Mouse (Mus musculus) left cerebral cortex, postnatal 14 days (tissue): ENCODE measurements at regions not wholly inside any gene's neighbourhood (a gene's known extent, or its start where the extent isn't known, plus 50 kb on each side); places are given as distances from the start of the nearest gene placed in this dataset.

Experiments used
- DNase-seq, 2 experiments: peaks; one replicate each; pipeline ENCODE4 v3.0.0; 2021 to 2022; ENCODE audit warnings: low spot score in 2 of 2, mixed read lengths in 1 of 2
- intact Hi-C: fragments of 180-260 bp; cut with DNase I; formaldehyde crosslinking; loops from one replicate; pipeline ENCODE4 v1.15.1; 2025

DNA sequence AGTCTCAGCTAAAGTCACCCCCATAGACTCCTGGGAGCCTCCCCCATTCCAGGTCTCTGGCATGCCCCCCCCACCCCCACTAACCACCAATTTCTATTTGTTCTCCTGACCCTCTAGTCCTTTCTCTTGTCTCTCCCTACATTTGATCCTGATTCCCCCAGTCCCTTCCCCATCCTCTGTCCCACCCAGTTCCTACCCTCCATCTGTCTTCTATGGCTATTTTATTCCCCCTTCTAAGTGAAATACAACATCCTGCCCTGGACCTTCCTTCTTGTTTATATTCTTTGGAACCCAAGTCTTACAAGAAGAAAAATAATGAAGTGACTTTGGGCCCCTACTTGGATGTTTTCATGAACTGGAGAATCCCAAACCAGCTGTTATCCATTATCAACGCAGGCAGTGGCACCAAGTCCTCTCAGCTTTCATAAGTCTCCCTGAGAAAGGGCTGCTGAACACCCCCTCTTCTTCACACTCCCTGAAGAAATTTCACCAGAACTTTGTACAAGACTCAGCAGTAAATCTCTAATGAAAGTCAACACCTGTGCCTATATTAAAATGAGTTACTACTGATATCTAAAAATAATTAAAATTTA, 108.1 kb upstream of the Ercc4 start:
- intact Hi-C loops = no loop called here
- DNase-seq = no peak

DNA sequence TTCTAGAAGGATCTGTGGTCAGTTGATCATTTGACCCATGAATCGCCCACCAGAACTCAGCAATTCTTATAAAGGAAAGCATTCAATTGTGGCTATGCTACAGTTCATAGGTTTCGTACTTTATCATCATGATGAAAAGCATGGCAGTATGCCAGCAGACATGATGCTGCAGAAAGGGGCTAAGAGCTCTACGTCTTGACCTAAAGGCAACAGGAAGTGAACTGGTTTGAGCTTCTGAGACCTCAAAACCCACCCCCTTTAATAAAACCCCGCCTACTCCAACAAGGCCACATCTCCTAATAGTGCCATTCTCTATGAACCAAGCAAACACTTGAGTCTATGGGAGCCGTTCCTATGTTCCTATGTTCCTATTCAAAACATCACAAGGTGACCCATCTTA, 96.6 kb upstream of the Ercc4 start:
- intact Hi-C loops = no loop called here
- no peak for DNase-seq

DNA sequence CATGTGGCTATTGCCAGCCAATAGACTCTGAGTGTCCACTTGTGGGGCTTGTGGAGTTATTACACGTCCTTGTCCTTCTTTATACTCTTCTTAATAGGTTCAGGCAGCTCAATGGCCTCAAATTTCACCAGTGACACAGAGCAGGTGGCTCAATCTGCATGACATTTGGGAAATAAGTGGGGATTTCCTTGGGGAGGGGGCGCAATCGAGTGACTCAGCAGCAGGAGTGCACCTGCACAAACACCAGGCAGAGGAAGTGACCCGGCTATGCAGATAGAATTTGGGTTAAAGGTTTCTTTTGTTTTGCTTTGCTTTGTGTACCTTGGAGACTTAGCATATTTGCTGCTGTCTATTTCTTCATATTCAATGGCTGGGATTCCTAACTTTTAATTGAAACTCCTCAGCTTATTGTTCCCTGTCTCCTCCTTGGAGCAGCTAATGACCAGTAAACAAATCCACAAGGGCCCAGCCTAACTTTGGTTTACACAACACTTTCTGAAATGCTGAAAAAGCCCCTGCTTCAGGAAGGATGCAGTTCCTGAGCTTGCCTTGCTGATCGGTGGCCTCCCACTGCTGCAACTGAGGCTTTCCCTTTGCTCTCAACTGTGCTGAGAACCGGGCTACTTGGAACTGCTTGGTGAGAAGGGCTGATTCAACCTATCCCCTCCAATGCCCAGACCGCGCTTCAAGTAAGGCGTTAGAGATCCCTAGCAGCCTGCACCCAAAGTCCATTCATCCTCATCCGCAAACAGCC, 95.4 kb upstream of the Ercc4 start:
- intact Hi-C loops = no loop called here
- DNase-seq = no peak

DNA sequence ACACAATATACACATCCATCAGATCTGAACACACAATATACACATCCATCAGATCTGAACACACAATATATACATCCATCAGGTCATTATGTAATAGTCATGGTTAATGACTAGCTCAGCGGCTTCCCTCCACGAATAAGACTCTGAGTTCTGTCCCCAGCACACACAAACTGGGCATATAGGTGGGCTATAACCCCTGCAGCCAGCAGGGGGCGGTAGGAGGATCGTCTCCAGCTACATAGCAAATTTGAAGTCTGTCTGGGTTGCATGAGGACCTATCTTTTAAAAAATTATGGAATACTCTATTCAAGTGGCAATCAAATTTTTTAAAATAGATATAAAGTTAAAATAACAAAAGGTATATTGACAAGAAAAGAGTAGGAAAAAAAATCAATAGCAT, 86.6 kb upstream of the Ercc4 start:
- intact Hi-C loops = loop anchor here (10.0 kb wide), 1 partner anchor 1038 kb away; the partner anchor contains the start of gene Shisa9

DNA sequence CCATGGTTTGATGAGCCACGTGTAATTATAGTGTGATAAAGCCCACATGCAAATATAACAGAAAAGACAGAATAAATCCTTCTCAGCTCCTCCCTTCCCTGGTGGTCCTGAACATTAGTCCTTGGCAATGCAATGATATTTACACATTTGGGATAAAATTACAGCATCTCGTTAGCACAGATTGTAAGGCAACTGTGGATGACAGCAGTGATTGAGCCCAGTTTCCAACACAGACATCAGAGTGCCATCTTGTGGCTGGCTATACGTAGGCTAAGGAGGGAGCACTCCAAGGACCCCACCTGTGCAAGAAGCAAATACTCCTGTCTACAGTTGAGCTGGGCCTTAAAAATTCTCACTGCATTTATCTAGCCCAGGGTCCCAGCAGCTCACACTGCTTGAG, 84.1 kb upstream of the Ercc4 start:
- DNase-seq = peak; percentile 64 to 75
- intact Hi-C loops = loop anchor here (10.0 kb wide), 1 partner anchor 1041 kb away; the partner anchor contains the start of gene Shisa9

More for the DNA sequence above, 86.6 kb upstream of the Ercc4 start:
- DNase-seq = no peak

DNA sequence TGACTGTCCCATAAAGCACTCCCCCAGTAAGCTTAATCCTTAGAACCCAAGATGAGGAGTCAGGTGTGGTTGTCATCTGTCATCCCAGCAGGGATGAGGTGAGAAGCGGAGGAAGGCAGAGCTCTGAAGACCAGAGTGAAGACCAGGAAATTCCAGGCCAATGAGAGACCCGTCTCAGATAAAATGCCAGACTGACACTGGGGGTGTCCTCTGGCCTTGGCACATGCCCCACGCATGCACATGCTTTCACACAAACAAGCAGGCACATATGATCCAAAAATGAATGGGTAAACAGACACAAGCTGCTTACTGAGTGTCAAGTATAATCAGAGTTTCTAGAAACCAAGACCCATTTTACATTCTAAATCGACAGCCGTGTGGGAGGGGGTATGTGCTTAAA, 75.3 kb upstream of the Ercc4 start:
- DNase-seq = no peak
- intact Hi-C loops = no loop called here

DNA sequence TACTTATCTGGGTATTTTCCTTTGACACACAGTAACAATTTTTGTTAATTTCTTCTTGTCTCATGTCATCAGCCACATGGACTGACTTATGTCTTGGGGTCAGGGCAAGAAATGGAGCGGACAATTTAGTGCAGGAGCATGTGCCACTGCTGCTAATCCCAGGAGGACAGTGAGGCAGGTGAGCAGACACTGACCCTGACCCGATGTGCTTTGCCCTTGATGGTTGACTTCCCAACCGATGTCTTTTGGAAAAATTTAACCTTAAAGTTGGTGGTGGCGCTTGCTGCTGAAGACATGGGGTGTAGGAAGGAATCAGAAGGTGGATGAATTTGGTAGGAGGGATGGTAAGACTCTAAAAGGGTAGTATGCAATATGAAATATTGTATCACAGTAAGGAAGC, 72.9 kb upstream of the Ercc4 start:
- intact Hi-C loops = no loop called here
- DNase-seq = no peak

DNA sequence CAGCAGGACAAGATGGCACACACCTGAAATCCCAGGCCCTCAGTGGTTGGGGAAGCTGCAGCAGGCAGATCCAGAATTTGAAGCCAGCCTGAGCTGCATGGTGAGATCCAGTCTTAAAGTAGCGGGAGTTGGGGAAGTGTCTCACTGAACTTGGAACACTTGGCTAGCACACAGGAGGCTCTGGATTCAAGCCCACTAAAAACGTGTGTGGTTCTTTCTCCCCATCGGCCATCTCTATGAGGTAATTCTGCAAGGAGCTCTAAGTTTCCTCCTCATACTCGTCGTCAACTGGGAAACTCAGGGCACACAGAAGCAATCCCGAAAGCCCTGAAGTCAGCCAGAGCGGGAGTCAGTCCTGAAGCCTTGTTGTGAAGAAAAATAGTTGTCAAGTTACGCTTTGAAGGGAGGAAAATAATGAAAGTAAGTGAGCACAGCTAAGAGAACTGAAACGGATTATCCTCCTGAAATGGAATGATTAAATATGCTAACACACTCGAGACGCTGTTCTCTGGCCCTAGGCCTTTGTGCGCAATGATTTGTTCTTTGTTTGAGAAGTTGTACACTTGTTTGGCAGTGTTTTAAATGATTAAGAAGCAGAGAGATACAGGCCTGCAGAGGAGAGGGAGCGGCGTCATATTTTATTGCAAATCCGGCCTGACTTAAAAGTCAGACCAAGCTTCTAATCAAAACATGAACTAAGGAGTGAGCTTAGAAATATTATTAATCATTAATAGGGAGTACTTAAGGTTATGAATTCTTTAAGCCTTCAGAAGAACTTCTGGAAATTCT, 69.0 kb upstream of the Ercc4 start:
- no peak for DNase-seq
- intact Hi-C loops = no loop called here

DNA sequence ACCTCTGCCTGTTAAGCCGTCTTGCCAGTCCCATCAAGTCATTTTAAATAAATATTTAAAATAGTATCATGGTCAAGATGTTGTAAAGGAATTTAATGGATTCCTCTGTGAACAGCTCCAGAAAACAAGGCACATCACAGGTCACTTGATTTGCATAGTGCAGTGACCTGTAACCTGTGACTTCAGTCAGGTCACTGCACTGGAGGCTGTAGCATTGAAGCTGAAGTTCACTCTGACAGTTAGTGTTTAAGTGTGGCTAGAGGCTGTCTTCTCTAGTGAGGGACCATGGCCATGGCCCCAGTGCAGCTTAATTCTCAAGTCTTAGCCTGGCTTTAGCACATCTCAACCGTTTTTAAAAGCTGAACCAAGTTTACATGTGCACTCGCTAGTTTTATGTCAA, 68.1 kb upstream of the Ercc4 start:
- no peak for DNase-seq

DNA sequence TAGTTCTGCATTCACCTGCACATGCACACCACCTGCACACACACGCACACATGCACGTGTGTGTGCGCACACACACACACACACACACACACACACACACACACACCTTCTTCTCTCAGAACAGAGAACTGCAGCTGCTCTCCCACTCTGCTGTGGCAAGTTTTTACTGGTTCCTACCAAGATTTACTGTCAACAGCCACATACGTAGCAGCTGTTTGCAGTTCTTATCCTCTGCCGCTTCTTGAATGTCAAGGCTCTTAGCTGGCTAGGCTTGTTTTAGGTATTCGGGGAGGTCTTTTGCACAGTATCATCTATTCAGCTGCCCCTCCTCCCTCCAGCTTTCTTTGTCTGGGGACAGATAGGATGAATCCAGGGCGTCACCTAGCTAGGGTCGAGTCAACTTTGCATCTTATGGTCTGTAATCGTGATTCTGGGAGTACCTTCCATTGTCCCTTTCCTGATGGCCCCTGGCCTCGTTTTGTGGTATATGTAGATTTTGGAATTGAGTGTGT, 64.3 kb upstream of the Ercc4 start:
- DNase-seq = peak in 1 of 2 experiments; percentile 14
- intact Hi-C loops = no loop called here

More for the DNA sequence above, 68.1 kb upstream of the Ercc4 start:
- intact Hi-C loops = no loop called here

DNA sequence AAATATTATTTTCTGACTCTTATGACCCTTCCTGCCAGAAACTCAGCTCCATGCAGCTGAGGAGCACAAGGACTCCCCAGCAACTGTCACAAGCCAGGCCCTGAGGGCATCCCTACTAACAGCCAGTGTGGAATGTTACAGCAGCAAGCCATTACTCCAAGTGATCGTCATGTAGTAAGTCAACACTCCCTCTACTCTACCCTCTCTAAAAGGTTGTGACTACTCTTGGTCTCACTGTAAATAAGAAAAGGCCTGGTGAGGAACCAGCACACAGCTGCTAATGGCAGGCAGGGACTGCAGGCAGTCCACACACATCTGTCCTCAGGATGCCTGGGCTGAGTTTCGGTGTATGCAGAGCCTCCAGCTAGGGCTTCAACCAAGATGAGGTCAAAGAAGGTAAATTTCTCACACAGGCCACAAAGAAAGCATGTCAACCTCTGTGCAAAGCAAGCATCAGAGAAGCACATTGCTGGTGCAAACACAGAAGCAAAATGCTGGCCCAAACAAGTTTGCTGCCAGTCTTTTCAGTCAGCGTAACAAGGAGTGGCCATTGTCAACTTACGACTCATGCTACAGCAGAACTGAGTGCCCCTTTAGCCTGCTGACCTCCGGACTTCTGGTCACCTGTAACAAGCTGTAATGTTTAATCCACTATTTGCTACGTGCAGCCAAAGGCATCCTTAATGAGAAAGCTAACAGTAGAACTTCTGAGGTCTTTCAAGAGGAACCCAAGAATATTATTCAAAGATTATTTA, 62.9 kb upstream of the Ercc4 start:
- no peak for DNase-seq
- intact Hi-C loops = no loop called here

DNA sequence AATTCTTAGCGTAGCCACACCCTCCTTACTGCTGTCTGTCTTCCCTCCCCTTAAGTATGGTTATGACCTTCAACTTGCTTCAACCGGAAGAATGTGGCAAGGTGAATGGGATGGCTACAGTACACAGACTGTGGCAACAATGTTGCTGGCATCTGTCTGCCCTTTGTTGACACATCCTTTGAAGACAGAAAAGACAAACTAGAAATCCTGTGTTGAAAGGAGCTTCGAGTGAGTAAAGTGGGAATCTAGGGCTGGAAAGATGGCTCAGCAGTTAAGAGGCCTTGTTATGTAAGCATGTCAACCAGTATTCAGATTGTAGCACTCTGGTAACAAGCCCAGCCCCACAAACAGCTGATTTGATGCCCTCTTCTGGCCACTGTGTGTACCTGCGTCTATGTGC, 60.2 kb upstream of the Ercc4 start:
- intact Hi-C loops = no loop called here

DNA sequence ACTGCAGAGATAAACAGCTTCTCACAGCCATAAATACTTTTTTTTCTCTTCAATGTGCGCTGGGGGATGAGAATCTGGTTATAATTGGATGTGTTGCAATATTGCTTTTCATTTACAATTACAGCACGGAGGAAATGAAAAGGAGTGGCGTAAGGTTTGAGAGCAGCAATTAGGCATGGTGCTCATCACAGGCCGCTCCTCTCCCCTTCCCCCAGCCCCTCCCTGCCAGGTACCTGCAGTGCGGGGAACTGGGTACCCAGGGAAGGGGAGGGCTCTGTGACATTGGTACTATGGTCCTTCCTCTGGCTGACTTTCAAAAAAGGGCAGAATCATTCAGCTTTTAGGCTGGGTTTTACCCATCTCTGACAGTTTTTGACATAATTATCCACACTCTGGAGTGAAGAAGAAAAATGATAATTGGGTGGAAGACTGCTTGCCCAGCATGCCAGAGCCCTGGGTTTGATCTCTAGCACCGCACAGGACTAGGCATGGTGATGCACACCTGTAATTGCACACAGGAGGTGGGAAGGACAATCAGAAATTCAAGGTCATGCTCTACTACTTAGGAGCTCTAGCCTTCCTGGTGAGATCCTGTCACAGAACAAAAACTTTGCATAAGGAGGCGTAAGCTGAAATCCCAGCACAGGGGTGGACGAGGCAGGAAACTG, 59.1 kb upstream of the Ercc4 start:
- peak in 1 of 2 experiments; percentile 27 for DNase-seq
- intact Hi-C loops = no loop called here

More for the DNA sequence above, 60.2 kb upstream of the Ercc4 start:
- no peak for DNase-seq

DNA sequence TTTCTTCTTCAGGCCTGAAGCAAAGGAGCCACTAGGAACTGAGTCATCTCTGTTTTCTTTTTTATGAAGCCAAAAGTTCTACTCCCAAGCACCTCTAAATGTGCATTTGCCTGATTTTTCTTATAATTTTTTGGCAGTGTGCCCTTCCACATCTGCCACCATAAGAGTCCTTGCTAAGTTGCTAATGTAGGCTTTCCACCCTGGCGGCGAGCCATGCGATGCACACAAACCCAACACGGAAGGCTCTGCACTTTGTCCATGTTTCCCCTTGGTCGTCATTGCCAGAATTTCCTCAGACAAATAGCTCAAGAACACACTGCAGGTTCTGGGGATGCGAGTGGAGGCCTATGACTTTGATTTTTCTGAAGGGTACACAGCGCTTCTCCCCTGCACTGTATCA, 54.5 kb upstream of the Ercc4 start:
- intact Hi-C loops = no loop called here

More for the DNA sequence above, 54.5 kb upstream of the Ercc4 start:
- DNase-seq = peak in 1 of 2 experiments; percentile 5
